Mouse (Mus musculus) CH12.LX (cell line): ENCODE measurements at regions not wholly inside any gene's neighbourhood (a gene's known extent, or its start where the extent isn't known, plus 50 kb on each side); places are given as distances from the start of the nearest gene placed in this dataset.
A peak's percentile ranks its signal among the peaks of the same experiment; 100 is the strongest.
"Not testable (repeated sequence)": the region's sequence is repeated elsewhere in the genome, so short reads cannot be mapped to it uniquely, and the experiment has no call there.

Experiments
- DNase-seq: peaks from one replicate; pipeline ENCODE4 v3.0.0-alpha.2; 2013; ENCODE audit errors: extremely low read depth
- H3K27ac ChIP-seq: 2 replicates; pipeline ENCODE4 v1.5.1; 2012; ENCODE audit warnings: low read depth, mild to moderate bottlenecking, control low read depth, moderate library complexity; ENCODE audit not compliant: insufficient read depth
- H3K27me3 ChIP-seq: replicated peaks from 2 replicates; pipeline ENCODE3; 2012; ENCODE audit warnings: inconsistent platforms
- H3K36me3 ChIP-seq, 2 experiments: replicated peaks in 1 of 2; 2 replicates each; pipeline versions ENCODE3 to v1.6.1; 2012; ENCODE audit warnings: inconsistent platforms in 1 of 2, low read length in 1 of 2, mild to moderate bottlenecking in 1 of 2, mixed read lengths in 1 of 2, moderate library complexity in 1 of 2; ENCODE audit not compliant: control insufficient read depth in 1 of 2, insufficient read depth in 1 of 2
- H3K4me1 ChIP-seq, 2 experiments: 2 replicates each; pipeline ENCODE4 v1.6.1; 2012; ENCODE audit warnings: inconsistent platforms in 1 of 2, moderate library complexity in 1 of 2; ENCODE audit not compliant: insufficient read depth in 2 of 2, control insufficient read depth in 1 of 2
- H3K4me2 ChIP-seq: 2 replicates; pipeline ENCODE4 v1.6.1; 2012; ENCODE audit warnings: low read depth, mild to moderate bottlenecking, control low read depth; ENCODE audit not compliant: poor library complexity, insufficient read depth, severe bottlenecking
- H3K4me3 ChIP-seq, 3 experiments: fragments of 150-350 bp in 1 of 3; sonication (generic) in 1 of 3; replicated peaks in 1 of 3; 2 replicates each; pipeline versions ENCODE3 to v1.5.1; 2011 to 2012; ENCODE audit warnings: low read depth in 2 of 3, low read length in 2 of 3, mild to moderate bottlenecking in 2 of 3, moderate library complexity in 2 of 3, control low read depth in 1 of 3, improper control_type of control experiment in 1 of 3, inconsistent platforms in 1 of 3, mixed read lengths in 1 of 3; ENCODE audit not compliant: poor library complexity in 1 of 3
- H3K79me2 ChIP-seq: replicated peaks from 2 replicates; pipeline ENCODE4 v1.6.1; 2012; ENCODE audit warnings: mild to moderate bottlenecking, moderate library complexity; ENCODE audit not compliant: control insufficient read depth, poor library complexity, insufficient read depth, severe bottlenecking; ENCODE audit errors: extremely low read depth
- H3K9ac ChIP-seq: 2 replicates; pipeline ENCODE4 v1.6.1; 2012; ENCODE audit warnings: low read depth, mild to moderate bottlenecking, control low read depth, moderate library complexity; ENCODE audit not compliant: insufficient read depth
- H3K9me3 ChIP-seq: replicated peaks from 2 replicates; pipeline ENCODE3; 2012; ENCODE audit warnings: low read length, inconsistent platforms, mixed read lengths
- BHLHE40 ChIP-seq: IDR thresholded peaks from 2 replicates; pipeline ENCODE4 v1.6.1; 2011; ENCODE audit warnings: mild to moderate bottlenecking, low read depth, low read length, improper control_type of control experiment
- CHD1 ChIP-seq: IDR thresholded peaks from 2 replicates; pipeline ENCODE4 v1.6.1; 2012; ENCODE audit warnings: low read depth, low read length, improper control_type of control experiment, inconsistent platforms
- CTCF ChIP-seq, 2 experiments: IDR thresholded peaks in 1 of 2; conservative IDR thresholded peaks in 1 of 2; 2 replicates each; pipeline ENCODE4 v1.5.1; 2011 to 2012; ENCODE audit warnings: low read depth in 2 of 2, low read length in 2 of 2, improper control_type of control experiment in 1 of 2, inconsistent platforms in 1 of 2, mild to moderate bottlenecking in 1 of 2, moderate library complexity in 1 of 2
- EP300 ChIP-seq: IDR thresholded peaks from 2 replicates; pipeline ENCODE4 v1.6.1; 2011; ENCODE audit warnings: low read length, improper control_type of control experiment
- ETS1 ChIP-seq: conservative IDR thresholded peaks from 2 replicates; pipeline ENCODE4 v1.6.1; 2012; ENCODE audit warnings: low read depth, mild to moderate bottlenecking, inconsistent platforms, low read length, improper control_type of control experiment, moderate library complexity
- GABPA ChIP-seq: IDR thresholded peaks from 2 replicates; pipeline ENCODE4 v1.6.1; 2012; ENCODE audit warnings: low read depth, low read length, improper control_type of control experiment, inconsistent platforms; ENCODE audit not compliant: insufficient replicate concordance
- HCFC1 ChIP-seq: IDR thresholded peaks from 2 replicates; pipeline ENCODE4 v1.6.1; 2012; ENCODE audit warnings: low read depth, mild to moderate bottlenecking, inconsistent platforms, low read length, improper control_type of control experiment
- JUN ChIP-seq: IDR thresholded peaks from 2 replicates; pipeline ENCODE4 v1.6.1; 2011; ENCODE audit warnings: low read depth, mild to moderate bottlenecking, low read length, improper control_type of control experiment, moderate library complexity; ENCODE audit not compliant: insufficient read depth
- JUND ChIP-seq: conservative IDR thresholded peaks from 2 replicates; pipeline ENCODE4 v1.6.1; 2011; ENCODE audit warnings: low read depth, low read length, improper control_type of control experiment
- KAT2A ChIP-seq: IDR thresholded peaks from 2 replicates; pipeline ENCODE4 v1.6.1; 2012; ENCODE audit warnings: low read length, improper control_type of control experiment, inconsistent platforms; ENCODE audit not compliant: insufficient replicate concordance
- MAFK ChIP-seq: IDR thresholded peaks from 2 replicates; pipeline ENCODE4 v1.6.1; 2011; ENCODE audit warnings: low read length, improper control_type of control experiment; ENCODE audit not compliant: insufficient replicate concordance
- MAX ChIP-seq: IDR thresholded peaks from 2 replicates; pipeline ENCODE4 v1.6.1; 2011; ENCODE audit warnings: low read length, improper control_type of control experiment
- MAZ ChIP-seq: IDR thresholded peaks from 2 replicates; pipeline ENCODE4 v1.6.1; 2012; ENCODE audit warnings: low read depth, mild to moderate bottlenecking, inconsistent platforms, low read length, improper control_type of control experiment, moderate library complexity
- MXI1 ChIP-seq: IDR thresholded peaks from 2 replicates; pipeline ENCODE4 v1.6.1; 2011; ENCODE audit warnings: mild to moderate bottlenecking, low read depth, low read length, improper control_type of control experiment
- NELFE ChIP-seq: IDR thresholded peaks from 2 replicates; pipeline ENCODE4 v1.6.1; 2011; ENCODE audit warnings: low read depth, low read length, improper control_type of control experiment
- NRF1 ChIP-seq: IDR thresholded peaks from 2 replicates; pipeline ENCODE4 v1.6.1; 2014; ENCODE audit warnings: low read depth, mild to moderate bottlenecking, inconsistent platforms, low read length, improper control_type of control experiment, moderate library complexity
- POLR2A ChIP-seq: IDR thresholded peaks from 2 replicates; pipeline ENCODE4 v1.6.1; 2011; ENCODE audit warnings: low read depth, mild to moderate bottlenecking, improper control_type of control experiment, low read length
- POLR2AphosphoS2 ChIP-seq: IDR thresholded peaks from 2 replicates; pipeline ENCODE4 v1.6.1; 2011; ENCODE audit warnings: low read depth, low read length, improper control_type of control experiment
- RCOR1 ChIP-seq: conservative IDR thresholded peaks from 2 replicates; pipeline ENCODE4 v1.6.1; 2012; ENCODE audit warnings: low read depth, mild to moderate bottlenecking, inconsistent platforms, low read length, improper control_type of control experiment
- SMC3 ChIP-seq: IDR thresholded peaks from 2 replicates; pipeline ENCODE4 v1.6.1; 2011; ENCODE audit warnings: low read depth, low read length, improper control_type of control experiment
- TBP ChIP-seq: conservative IDR thresholded peaks from 2 replicates; pipeline ENCODE4 v1.6.1; 2011; ENCODE audit warnings: low read depth, low read length, improper control_type of control experiment
- TCF12 ChIP-seq: IDR thresholded peaks from 2 replicates; pipeline ENCODE4 v1.6.1; 2014; ENCODE audit warnings: low read depth, mild to moderate bottlenecking, inconsistent platforms, low read length, improper control_type of control experiment
- UBTF ChIP-seq: IDR thresholded peaks from 2 replicates; pipeline ENCODE4 v1.6.1; 2012; ENCODE audit warnings: low read depth, mild to moderate bottlenecking, inconsistent platforms, low read length, improper control_type of control experiment, moderate library complexity
- USF2 ChIP-seq: conservative IDR thresholded peaks from 2 replicates; pipeline ENCODE4 v1.6.1; 2011; ENCODE audit warnings: low read depth, low read length, improper control_type of control experiment
- ZC3H11A ChIP-seq: IDR thresholded peaks from 2 replicates; pipeline ENCODE4 v1.6.1; 2012; ENCODE audit warnings: low read depth, mild to moderate bottlenecking, inconsistent platforms, low read length, improper control_type of control experiment
- ZKSCAN1 ChIP-seq: IDR thresholded peaks from 2 replicates; pipeline ENCODE4 v1.6.1; 2012; ENCODE audit warnings: low read depth, inconsistent platforms, low read length, improper control_type of control experiment, borderline replicate concordance
- dilution Hi-C: fragments of 300-500 bp; cut with MboI; formaldehyde crosslinking; loops from 2 replicates; pipeline ENCODE4 v1.14.3; 2020; ENCODE audit warnings: low sequenced_read_pairs; ENCODE audit not compliant: extremely low pct_unique_long_range_greater_than_20kb, extremely low pct_ligation_motif_present
- in situ Hi-C: fragments of 300-500 bp; cut with MboI; formaldehyde crosslinking; loops from 3 replicates; pipeline ENCODE4 v1.14.3; 2019; ENCODE audit warnings: low sequenced_read_pairs, low pct_ligation_motif_present, low pct_unique_long_range_greater_than_20kb, mixed read lengths

DNA sequence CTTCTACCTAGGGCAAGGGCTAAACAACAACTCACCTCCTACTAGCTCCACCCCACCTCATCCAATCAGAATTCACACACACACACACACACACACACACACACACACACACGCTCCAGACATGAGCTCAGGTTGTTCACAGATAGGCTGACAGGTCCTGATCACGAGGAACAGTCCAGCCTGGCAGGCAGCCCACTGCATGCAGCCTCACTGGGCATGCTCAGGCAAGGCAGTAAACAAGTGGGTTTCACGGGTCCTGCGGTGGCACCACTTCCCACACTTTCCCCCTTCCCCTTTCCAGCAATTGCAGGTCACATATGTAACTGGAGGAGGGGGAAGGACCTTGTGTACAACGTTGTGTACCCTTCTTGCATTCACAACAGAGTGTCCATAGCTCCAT, 63.5 kb upstream of the Anapc15-ps start:
- H3K9me3 ChIP-seq, H3K79me2 ChIP-seq, H3K4me1 ChIP-seq, in situ Hi-C loops: not testable (repeated sequence)
- TF ChIP-seq NRF1: peak; percentile 58
- TF ChIP-seq, all 38 proteins: peak for 1; not testable (repeated sequence) for 37
- H3K9ac ChIP-seq, H3K4me2 ChIP-seq, DNase-seq, dilution Hi-C loops, H3K27me3 ChIP-seq, H3K4me3 ChIP-seq, H3K36me3 ChIP-seq, H3K27ac ChIP-seq: not testable (repeated sequence)

DNA sequence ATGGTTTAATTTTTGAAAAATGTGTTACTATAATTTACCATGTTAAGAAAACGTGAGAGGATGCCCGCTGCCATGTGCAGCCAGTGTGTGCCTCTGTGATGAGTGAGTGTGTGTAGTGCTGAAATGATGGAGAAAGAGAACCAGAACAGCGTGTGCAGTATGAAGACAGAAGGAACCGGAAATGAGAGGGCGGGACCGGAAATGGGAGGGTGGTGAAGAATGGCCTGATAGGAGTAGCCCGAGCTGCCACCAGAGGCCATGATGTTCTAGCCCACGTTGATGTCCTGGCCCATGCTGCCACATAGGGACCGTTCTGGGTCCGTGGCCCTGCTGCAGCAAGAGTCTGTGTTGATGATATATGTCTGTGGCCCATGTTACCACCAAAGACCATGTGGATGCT, 57.8 kb upstream of the Anapc15-ps start:
- in situ Hi-C loops (no loop called here), dilution Hi-C loops (no loop called here)
- no peak overlapping the region for H3K4me3 ChIP-seq

DNA sequence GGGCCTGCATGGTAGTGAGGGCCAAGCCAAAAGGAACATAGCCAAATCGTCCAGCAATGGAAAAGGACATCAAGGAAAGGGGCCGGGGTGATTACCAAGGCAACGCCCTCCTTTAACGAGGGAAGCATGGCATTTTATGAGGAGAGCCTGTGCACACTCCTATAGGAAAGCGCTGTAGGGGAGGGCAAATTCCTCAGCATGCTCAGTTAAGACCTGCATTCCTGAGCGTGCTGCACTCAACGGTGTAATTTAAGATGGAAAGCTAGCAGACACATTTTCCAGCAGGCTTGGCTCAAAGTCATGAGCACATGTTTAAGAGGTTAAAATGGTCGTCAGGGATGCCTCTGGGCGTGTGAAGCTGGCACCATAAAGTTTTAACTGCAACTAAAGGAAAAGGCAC, 56.6 kb upstream of the Anapc15-ps start:
- no peaks in the 10 kb centered on the region for H3K36me3 ChIP-seq
- H3K4me1 ChIP-seq: no peaks in the 10 kb centered on the region; a peak in 1 of 4 replicates
- in situ Hi-C loops (no loop called here), dilution Hi-C loops (no loop called here)
- H3K79me2 ChIP-seq: no peaks in the 10 kb centered on the region
- DNase-seq: no peak
- no peaks in the 10 kb centered on the region for H3K9me3 ChIP-seq
- no peaks in the 10 kb centered on the region for H3K27me3 ChIP-seq
- TF ChIP-seq ETS1 (no peak), HCFC1 (no peak), UBTF (no peak), NELFE (no peak), MAX (no peak), ZKSCAN1 (no peak), MXI1 (no peak), GABPA (no peak), TCF12 (no peak), CHD1 (no peak), POLR2AphosphoS2 (no peak), ZC3H11A (no peak), BHLHE40 (no peak)
- no peak overlapping the region for H3K4me2 ChIP-seq
- H3K27ac ChIP-seq: no peak overlapping the region
- no peak overlapping the region for H3K4me3 ChIP-seq
- no peak overlapping the region for H3K9ac ChIP-seq

More for the DNA sequence above, 57.8 kb upstream of the Anapc15-ps start:
- H3K4me2 ChIP-seq: no peak overlapping the region
- no peaks in the 10 kb centered on the region for H3K79me2 ChIP-seq
- H3K4me1 ChIP-seq: no peaks in the 10 kb centered on the region; a peak in 1 of 4 replicates
- H3K9me3 ChIP-seq: no peaks in the 10 kb centered on the region
- no peak for TF ChIP-seq JUN
- TF ChIP-seq NELFE: no peak
- TF ChIP-seq MAZ: no peak
- TF ChIP-seq TBP: no peak
- TF ChIP-seq MAFK: no peak
- no peak for TF ChIP-seq KAT2A
- no peak for TF ChIP-seq ZC3H11A
- no peak for TF ChIP-seq SMC3
- no peak for TF ChIP-seq RCOR1
- no peak for TF ChIP-seq JUND
- no peak for TF ChIP-seq EP300
- no peak for TF ChIP-seq CTCF (conservative IDR thresholded peaks at IDR 0.05 in 1 of 2, IDR thresholded peaks at IDR 0.05 in 1 of 2; ENCODE audit: low read depth in 2 of 2, low read length in 2 of 2)
- TF ChIP-seq MAX: no peak
- no peak for TF ChIP-seq POLR2A
- TF ChIP-seq USF2: no peak
- no peaks in the 10 kb centered on the region for H3K36me3 ChIP-seq
- peak; percentile 9 for DNase-seq
- no peaks in the 10 kb centered on the region for H3K27me3 ChIP-seq
- no peak overlapping the region for H3K9ac ChIP-seq
- H3K27ac ChIP-seq: no peak overlapping the region
